Mouse (Mus musculus): ENCODE results near the gene Lpin2.

- TF ChIP-seq CTCF (IDR thresholded peaks at IDR 0.05; ENCODE audit: borderline replicate concordance, insufficient read depth, low read depth, low read length) (no peak), POLR2A (IDR thresholded peaks at IDR 0.05; ENCODE audit: borderline replicate concordance, insufficient read depth, low read length) (no peak)
Measured at GRCm38 (mm10) chr17:71289572-71290176, 107.3 kb downstream of the Lpin2 start.
